Mouse (Mus musculus) cerebellum, adult 9-10 months (tissue): Measurements from ENCODE around the gene Hunk.

Experiments used
- DNase-seq: peaks from one replicate; pipeline ENCODE4 v3.0.0; 2022

The Hunk gene

GRCm38 (mm10) chr16:90385688-90386513 lies at the start of gene Hunk:
Hunk (plus strand) TSS chr16:90386013.
- DNase-seq: no peak

GRCm38 (mm10) chr16:90339026-90339425 lies 46.8 kb upstream of the Hunk start:
- DNase-seq: no peak

GRCm38 (mm10) chr16:90341086-90341485 lies 44.7 kb upstream of the Hunk start:
- DNase-seq: no peak

DNA sequence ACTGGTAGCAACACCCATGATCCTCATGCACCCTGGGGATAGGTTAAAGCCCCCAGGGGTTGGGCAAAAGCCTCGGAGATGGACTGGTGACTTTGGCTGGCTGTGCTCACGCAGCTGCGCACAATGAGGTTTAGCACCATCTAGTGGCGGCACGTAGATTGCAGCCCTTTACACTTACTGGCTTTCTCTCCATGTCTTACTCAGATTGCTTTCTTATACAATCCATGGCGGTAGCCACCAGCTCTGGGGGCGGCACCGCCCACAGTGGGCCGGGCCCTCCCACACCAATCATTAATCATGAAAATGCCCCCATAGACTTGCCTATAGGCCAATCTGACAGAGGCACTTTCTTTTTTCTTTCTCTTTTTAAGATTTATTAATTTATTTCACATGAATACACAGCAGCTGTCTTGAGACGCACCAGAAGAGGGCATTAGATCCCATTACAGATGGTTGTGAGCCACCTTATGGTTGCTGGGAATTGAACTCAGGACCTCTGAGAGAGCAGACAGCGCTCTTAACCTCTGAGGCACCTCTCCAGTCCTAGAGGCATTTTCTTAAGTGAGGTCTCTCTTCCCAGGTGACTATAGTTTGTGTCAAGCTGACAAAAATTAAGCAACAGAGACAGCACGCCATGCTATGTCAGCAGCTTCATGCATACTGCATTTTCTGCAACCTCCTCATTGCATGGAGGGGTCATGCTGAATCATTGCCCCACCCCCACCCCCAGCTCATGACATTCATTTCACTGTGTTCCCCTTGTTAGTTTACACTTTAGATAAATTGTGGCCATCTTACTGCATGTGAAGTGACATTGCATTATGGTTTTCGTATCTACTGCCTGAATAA lies 35.9 kb upstream of the Hunk start:
- DNase-seq: peak; percentile 68

DNA sequence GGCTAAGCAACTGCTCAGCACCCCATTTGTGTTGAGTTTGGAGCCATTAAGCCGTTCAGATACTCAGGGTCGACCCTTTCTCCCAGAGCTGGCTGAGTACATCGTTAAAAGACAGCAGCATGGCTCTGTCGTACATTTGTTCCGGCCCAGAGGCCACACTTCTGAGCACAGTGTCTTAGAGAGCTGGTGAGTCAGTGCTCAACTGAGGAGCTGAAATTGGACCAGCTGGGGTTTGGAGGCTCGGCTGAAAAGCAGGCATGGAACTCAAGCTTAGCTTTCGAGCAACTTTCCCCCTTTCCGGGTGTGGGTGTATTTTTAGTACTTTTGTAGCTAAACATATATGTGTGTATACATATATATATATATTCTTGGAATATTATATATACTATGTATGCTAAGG lies 34.1 kb upstream of the Hunk start:
- no peak for DNase-seq

DNA sequence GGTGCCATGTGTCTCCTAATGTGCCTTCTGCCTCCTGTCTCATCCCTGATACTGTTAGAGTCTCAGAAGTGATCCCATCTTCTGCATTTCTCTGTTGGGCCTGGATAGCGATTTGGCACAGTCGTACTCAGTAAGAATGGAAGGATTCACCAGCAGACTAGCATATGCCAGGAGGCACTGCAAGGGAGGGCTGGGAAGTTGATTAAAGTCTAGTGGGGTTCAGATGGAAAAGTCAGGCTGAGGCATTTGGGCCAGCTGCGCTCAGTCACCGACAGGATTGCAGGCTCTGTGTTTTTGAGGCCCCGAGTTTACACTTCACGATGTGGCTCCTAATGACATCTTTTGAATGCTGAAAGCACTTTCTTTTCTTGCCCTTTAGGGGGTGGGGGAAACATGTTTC lies 33.1 kb upstream of the Hunk start:
- no peak for DNase-seq

GRCm38 (mm10) chr16:90353156-90353555 lies 32.7 kb upstream of the Hunk start:
- DNase-seq: no peak

DNA sequence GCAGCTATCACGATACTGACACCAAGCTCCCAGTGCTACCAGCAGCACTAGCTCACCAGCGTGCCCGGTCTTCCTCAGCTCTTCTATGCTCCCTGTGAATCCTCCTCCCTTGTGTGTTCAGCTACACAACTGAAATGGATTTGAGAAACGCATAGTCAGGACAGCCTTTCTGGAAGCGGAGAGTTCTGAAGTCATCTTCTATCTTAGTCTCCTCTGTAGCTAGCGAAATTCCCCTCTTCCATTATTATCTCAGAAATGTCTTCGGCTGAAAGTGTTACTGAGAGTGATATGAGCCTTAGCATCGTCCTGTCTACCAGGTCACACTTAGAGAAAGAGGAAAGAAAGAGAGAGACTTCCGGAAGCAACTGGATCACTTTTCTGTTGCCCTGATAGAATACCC lies 26.5 kb upstream of the Hunk start:
- no peak for DNase-seq

GRCm38 (mm10) chr16:90359750-90360149 lies 26.1 kb upstream of the Hunk start:
- DNase-seq: no peak

DNA sequence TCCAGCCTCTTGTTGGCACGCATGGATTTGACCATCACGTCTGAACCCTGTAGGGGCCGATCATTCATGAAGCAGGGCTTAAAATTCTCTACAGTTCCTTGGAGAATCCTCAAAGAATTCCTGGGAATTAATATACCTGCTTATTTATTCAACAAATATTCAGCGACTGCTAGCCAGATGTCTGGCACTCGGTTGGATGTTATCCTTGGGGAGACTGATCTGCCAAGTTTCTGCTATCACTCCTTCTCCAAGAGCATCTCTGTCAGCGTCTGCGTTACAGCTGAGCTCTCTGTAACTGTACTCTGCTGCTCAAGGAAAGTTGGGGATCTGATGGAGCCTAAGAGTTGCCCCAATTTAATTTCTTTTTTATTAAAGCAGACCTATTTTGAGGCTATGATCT lies 25.5 kb upstream of the Hunk start:
- no peak for DNase-seq

DNA sequence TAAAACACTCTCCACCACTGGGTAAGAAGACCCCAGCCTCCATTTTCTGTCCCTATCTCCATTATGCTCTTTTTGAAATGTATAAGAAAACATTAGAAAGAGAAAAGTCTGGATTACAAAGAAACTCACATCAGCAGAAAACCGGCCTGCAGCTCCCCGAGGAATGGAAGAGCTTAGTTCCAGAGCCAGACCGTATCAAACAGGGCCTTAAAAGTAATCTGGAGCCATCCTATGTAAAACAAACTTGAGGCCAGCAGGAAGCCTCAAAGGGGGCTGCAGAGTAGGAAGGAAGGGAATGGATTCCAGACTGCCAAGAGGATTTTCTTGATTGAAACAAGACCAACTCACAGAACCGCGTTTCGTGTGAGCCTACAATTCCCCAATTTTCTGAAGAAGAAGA lies 22.9 kb upstream of the Hunk start:
- DNase-seq: no peak

DNA sequence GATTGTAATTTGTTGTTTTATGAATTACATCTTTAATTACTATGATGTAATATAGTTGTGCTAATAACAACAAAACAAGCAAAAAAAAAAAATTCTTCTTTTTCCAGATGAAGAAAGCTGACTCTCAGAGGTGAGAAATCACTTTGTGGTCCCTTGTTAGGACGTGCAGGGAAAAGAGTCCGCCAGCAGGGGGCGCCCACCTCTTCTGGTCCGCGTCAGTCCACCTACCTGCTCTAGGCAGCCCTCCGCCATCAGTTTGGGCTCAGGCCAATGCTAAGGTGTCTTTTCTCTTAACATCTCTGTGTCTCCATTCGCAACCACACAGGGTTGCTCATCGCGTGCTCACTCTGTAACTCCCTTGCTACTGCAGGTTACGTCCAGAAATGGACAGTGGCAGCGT lies 5.9 kb upstream of the Hunk start:
- peak; percentile 67 for DNase-seq

DNA sequence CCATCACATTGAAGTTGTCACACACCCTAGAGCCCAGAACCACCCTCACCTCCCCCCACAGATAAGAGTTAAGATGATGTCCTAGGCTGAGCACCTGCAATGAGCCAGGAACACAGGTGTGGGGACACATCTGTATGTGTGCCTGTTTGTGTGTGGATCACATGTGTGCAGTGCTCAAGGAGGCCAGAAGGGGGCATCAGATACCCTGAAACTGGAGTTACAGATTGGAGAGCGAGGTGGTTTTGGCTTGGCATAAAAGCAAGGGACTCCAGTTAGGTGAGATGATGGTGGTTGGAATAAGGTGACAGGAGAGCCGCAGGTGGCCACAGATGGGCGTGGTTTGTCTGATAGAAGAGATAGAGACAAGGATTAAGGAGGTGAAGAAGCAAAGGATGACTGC lies 4.2 kb upstream of the Hunk start:
- no peak for DNase-seq

DNA sequence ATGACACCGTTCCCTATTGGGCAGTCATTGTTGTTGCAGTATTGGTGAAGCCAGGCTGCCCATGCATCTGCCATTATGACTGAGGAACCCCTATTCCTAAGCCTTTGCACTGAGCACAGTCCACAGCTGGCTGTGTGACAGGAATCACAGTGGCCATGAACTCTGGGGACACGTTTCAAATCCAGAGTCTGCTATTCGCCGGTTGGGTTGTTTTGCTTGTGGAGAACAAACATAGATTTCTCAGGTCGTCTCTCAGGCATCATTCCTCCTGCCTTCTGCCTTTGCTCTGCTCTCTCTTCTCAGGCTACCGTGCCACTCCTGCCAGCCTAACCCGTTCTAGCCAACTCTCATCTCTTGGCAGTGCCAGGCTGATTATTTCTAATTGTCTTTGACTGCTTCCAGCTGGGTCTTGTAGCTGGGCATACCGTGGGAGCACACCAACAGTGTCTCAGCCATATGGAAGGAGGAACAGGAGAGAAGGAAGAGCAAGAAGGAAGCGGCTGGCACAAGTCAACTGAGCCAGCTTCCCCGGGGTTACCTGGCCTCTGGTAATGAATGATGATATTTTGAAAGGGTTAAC lies 3.0 kb upstream of the Hunk start:
- peak; percentile 35 for DNase-seq

DNA sequence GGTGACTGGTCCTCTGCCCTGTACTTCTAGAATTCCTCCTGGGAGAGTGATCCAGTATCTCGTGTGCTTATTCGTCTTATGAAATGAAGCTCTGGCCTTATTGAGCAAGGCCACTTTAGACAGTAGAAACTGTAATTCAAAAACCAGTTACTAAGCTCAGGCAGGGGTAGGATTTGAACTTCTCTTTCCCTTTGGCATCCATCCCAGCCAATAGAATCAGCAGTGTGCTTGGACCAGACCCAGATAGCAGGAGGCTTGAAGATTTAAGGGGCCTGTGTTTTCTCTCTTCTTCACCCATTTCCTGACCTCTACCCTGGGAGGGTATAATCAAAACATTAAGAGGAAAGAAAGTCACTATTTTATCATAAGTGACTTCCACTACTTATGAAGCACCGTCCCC lies 1.8 kb upstream of the Hunk start:
- no peak for DNase-seq

DNA sequence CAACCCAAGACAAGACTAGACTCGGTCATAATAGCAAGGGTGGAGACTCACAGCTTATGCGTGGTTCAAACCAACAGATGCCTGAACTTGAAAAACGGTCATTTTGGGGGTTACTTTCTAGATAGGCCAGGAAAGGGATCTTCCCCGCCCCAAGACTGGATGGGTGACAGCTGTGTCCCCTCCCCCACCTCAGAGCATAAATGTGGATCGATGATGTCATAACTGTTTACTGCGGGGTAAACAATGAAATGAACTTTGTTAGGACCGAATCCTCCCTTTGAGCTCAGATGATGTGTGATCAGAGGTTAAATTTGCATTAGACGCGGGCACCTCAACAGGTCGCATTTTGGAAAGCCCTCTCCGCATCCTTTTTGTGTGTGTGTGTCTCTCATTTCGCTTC lies 967 bp upstream of the Hunk start:
- no peak for DNase-seq

DNA sequence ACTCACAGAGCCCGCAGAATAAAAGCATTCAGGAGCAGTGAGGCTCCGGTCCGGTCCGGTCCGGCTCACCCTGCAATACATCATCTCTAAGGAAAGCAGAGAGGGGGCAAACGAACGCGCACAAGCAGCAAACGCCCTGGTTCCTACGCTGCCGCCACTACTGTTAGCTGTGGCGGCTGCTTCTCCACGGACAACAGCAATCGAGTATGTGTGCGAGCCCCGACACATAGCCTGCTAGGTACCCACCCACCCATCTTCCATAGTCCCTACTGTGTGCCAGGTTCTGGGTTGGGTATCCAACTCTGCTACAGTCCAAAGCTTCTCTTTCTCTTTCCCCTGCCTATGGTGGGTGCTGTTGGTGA lies 506 bp upstream of the Hunk start:
- DNase-seq: no peak

GRCm38 (mm10) chr16:90386514-90387160 lies 824 bp downstream of the Hunk start:
- no peak for DNase-seq

DNA sequence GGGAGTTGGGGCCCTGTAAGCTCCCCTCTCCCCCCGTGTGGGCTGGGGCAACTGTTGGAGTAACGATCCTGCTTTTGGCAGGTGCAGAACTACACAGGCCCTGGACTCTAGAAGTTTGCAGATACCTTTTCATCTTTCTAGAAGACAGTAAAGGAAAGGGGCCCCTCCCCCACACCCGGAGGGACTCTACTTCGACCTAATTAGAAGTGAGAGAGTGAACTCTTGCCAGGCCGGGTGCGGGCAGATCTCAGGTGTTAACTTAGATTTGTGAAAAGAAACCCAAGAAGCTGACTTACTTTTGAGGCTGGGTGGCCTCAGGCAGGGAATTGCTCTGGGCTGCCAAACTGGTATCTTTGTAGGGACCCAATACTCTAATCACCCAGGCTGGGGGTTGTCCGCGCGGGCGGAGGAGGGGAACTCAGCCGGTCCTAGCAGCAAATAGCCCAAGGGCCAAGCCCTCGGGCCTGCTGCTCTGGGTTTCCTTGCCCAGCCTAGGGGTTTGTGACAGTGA lies 1.4 kb downstream of the Hunk start:
- peak; percentile 44 for DNase-seq

- no peak for DNase-seq
These were observed 2.1 kb downstream of the Hunk start for GRCm38 (mm10) chr16:90387961-90388360.

GRCm38 (mm10) chr16:90389103-90389750 lies 3.4 kb downstream of the Hunk start:
- DNase-seq: no peak

- DNase-seq: no peak
These were observed 4.9 kb downstream of the Hunk start for GRCm38 (mm10) chr16:90390731-90391130.

DNA sequence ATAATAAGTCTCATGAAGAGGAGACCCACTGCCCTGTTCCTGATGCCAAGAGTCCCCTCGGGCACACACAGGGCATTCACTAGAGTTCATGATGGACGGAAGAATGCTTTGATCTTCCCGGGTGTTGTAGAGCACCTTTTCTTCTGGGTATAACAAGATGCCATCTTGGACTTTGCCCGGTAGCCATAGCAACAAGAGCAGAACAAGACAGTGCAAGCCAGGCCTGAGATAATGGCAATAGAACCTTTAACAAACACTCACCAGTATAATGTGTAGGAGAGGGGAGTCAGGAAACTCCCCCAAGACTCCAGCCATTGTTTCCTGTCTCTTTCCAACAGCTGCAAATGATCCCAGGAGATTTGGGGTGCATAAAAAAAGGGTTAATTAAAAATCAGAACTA lies 8.9 kb downstream of the Hunk start:
- DNase-seq: no peak
